Mouse (Mus musculus) liver, postnatal 0 days (tissue): ENCODE data around the gene Pprc1.

Experiments used
- CTCF ChIP-seq: sonication (generic); IDR thresholded peaks from 2 replicates; pipeline ENCODE4 v1.5.1; 2016; ENCODE audit warnings: antibody characterized with exemption, low read depth
- EP300 ChIP-seq: IDR thresholded peaks from 2 replicates; pipeline ENCODE4 v1.6.1; 2016; ENCODE audit warnings: antibody characterized with exemption, low read depth, mild to moderate bottlenecking

GRCm38 (mm10) chr19:46095291-46095690 is 50.6 kb downstream of the Pprc1 start:
- TF ChIP-seq CTCF (no peak), EP300 (no peak)
